Mouse (Mus musculus) midbrain, embryonic 13.5 days (tissue): ENCODE measurements at regions not wholly inside any gene's neighbourhood (a gene's known extent, or its start where the extent isn't known, plus 50 kb on each side); places are given as distances from the start of the nearest gene placed in this dataset.
A peak's percentile ranks its signal among the peaks of the same experiment; 100 is the strongest.
"Not testable (repeated sequence)": the region's sequence is repeated elsewhere in the genome, so short reads cannot be mapped to it uniquely, and the experiment has no call there.

ENCODE experiments used
- ATAC-seq: fragments of 200-750 bp; cut with Nextera tagmentation; 2 replicates; pipeline ENCODE4 v1.8.0; 2017; ENCODE audit warnings: mild to moderate bottlenecking, moderate TSS enrichment, moderate library complexity
- H3K27ac ChIP-seq: fragments of 300-500 bp; sonication (generic); 2 replicates; pipeline ENCODE4 v1.5.1; 2015; ENCODE audit warnings: inconsistent platforms, mild to moderate bottlenecking, moderate library complexity
- H3K27me3 ChIP-seq: fragments of 300-500 bp; sonication (generic); 2 replicates; pipeline ENCODE4 v1.6.1; 2015; ENCODE audit warnings: mild to moderate bottlenecking, inconsistent platforms
- H3K36me3 ChIP-seq: fragments of 300-500 bp; sonication (generic); 2 replicates; pipeline ENCODE4 v1.6.1; 2015; ENCODE audit warnings: mild to moderate bottlenecking, inconsistent platforms
- H3K4me1 ChIP-seq: fragments of 300-500 bp; sonication (generic); replicated peaks from 2 replicates; pipeline ENCODE4 v1.6.1; 2015; ENCODE audit warnings: inconsistent platforms
- H3K4me2 ChIP-seq: fragments of 300-500 bp; sonication (generic); replicated peaks from 2 replicates; pipeline ENCODE4 v1.6.1; 2015; ENCODE audit warnings: moderate library complexity, mild to moderate bottlenecking, inconsistent platforms
- H3K4me3 ChIP-seq: fragments of 300-500 bp; sonication (generic); replicated peaks from 2 replicates; pipeline ENCODE4 v1.5.1; 2015; ENCODE audit warnings: mild to moderate bottlenecking, inconsistent platforms
- H3K9ac ChIP-seq: fragments of 300-500 bp; sonication (generic); replicated peaks from 2 replicates; pipeline ENCODE4 v1.6.1; 2015; ENCODE audit warnings: mild to moderate bottlenecking, inconsistent platforms
- H3K9me3 ChIP-seq: fragments of 300-500 bp; sonication (generic); 2 replicates; pipeline ENCODE4 v1.6.1; 2016; ENCODE audit warnings: mild to moderate bottlenecking, inconsistent platforms
- WGBS: fragments of 180-500 bp; shearing (Covaris S2); methylation state at CpG from one replicate; pipeline ENCODE4 v1.1.7; 2015; 5-methylcytosine and 5-hydroxymethylcytosine counted together

DNA sequence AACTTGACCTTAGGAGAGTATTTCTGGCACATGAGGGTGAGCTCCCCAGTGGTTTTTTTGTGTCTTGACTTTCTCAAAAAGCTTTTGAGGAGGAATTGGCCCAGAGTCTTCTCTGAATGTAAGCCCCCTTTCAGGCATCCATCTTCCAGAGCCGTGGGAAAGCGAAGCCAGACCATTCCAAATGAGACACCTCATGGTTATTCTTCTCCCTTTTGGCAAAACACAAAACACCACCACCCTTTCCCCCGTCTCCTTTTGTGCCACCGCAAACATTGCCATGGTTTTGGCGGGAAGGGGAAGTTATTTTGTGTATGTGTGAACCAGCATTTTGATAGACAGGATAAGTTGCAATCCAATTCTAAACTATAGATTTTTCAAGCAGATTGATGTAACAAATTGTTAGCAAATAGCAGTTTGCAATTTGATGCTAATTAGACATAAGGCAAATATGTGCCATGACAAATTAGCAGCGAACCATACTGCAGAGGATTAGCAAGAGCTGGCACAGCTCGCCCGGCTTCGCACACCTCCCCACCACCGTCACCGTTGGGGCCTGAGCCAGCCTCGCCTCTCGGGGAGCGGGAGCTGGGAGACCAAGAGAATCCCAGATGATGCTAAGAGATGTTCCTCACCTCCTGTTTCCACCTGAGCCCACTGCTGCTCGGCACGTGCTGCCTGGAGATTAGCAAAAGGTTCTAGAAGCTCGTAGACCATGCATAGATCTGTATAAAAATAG lies 404.9 kb upstream of the Zfp507 start:
- H3K4me1 ChIP-seq: no peaks in the 10 kb centered on the region
- no peaks in the 10 kb centered on the region for H3K9me3 ChIP-seq
- H3K36me3 ChIP-seq: no peaks in the 10 kb centered on the region
- WGBS: 75% methylated on average over 17 of the region's 17 CpGs
- no peak overlapping the region for H3K27ac ChIP-seq
- no peak overlapping the region for H3K9ac ChIP-seq
- H3K4me3 ChIP-seq: no peak overlapping the region
- no peaks in the 10 kb centered on the region for H3K27me3 ChIP-seq
- no peak overlapping the region for H3K4me2 ChIP-seq
- ATAC-seq: no peak

DNA sequence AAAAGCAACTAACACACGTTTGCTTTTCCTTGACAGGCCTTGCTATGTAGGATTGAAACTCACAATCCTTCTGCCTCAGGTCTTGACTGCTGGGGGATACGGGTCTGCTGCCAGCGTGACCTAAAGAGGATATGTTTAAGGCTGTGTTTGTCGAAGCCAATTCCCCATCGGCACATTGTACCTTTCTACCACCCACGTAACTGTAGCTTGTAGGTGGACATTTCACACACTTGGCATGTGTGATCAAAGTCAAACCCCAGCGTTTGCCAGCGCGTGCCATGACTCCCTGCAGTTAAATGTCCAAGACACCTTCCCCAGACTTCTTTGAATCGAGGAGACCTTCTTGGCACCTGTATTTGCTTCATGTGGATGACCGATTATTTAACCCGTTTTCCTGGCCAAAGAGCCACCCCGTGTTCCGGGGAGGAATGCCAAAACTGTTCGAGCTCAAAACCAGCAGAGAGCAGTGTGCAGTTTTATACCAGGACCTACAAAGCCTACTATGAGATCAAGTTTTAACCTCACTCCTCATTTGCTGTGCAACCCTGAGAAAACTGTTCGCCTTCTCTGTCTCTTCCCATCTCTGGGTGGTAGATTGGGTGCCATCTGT lies 395.4 kb upstream of the Zfp507 start:
- Histone ChIP-seq H3K9ac (no peak overlapping the region), H3K4me2 (no peak overlapping the region), H3K27ac (no peak overlapping the region), H3K27me3 (no peaks in the 10 kb centered on the region), H3K36me3 (no peaks in the 10 kb centered on the region), H3K4me3 (no peak overlapping the region), H3K4me1 (no peaks in the 10 kb centered on the region), H3K9me3 (no peaks in the 10 kb centered on the region)
- 91% methylated on average over 16 of the region's 16 CpGs for WGBS
- ATAC-seq: no peak

- 0 out of 2 replicates have a peak, but pooled peaks have one; percentile 27 for ATAC-seq
- Histone ChIP-seq H3K4me3 (no peak overlapping the region), H3K27me3 (no peaks in the 10 kb centered on the region), H3K9me3 (no peaks in the 10 kb centered on the region), H3K36me3 (no peaks in the 10 kb centered on the region), H3K4me1 (no peaks in the 10 kb centered on the region), H3K27ac (no peak overlapping the region), H3K4me2 (no peak overlapping the region), H3K9ac (no peak overlapping the region)
- WGBS: 75% methylated on average over 18 of the region's 18 CpGs
Measured at GRCm38 (mm10) chr7:36196154-36196720, 393.4 kb upstream of the Zfp507 start.

DNA sequence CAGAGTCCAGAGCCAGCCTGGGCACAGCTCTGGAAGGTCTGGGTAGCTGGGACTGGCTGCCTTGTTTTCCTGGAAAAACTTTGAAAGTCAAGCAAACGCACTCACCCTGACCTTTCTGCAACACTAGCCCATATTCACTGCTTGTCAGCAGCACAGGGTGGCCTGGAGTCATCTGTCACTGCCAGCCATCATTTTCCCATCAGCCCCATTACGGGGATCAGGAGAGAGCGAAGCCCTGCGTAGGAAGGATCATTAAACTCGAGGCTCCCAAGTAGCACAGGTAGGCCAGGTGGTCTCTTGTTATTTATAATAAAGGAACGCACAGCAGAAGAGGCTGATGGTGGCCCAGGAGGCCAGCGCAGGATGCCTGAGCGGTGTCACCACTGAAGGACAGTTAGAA lies 389.8 kb upstream of the Zfp507 start:
- 83% methylated on average over 8 of the region's 8 CpGs for WGBS

GRCm38 (mm10) chr7:36177947-36178346 lies 375.1 kb upstream of the Zfp507 start:
- Histone ChIP-seq H3K9me3 (no peaks in the 10 kb centered on the region), H3K27me3 (no peaks in the 10 kb centered on the region), H3K4me3 (no peak overlapping the region), H3K27ac (no peak overlapping the region), H3K4me2 (no peak overlapping the region), H3K9ac (no peak overlapping the region), H3K36me3 (no peaks in the 10 kb centered on the region), H3K4me1 (no peaks in the 10 kb centered on the region)
- 77% methylated on average over 7 of the region's 7 CpGs for WGBS
- no peak for ATAC-seq

More for the DNA sequence above, 389.8 kb upstream of the Zfp507 start:
- no peak overlapping the region for H3K4me2 ChIP-seq
- H3K4me3 ChIP-seq: no peak overlapping the region
- H3K4me1 ChIP-seq: 0 out of 2 replicates have a peak, but pooled peaks cover 4% of the 10 kb centered on the region
- H3K9ac ChIP-seq: no peak overlapping the region
- no peaks in the 10 kb centered on the region for H3K27me3 ChIP-seq
- ATAC-seq: no peak
- H3K9me3 ChIP-seq: no peaks in the 10 kb centered on the region
- no peaks in the 10 kb centered on the region for H3K36me3 ChIP-seq
- no peak overlapping the region for H3K27ac ChIP-seq

DNA sequence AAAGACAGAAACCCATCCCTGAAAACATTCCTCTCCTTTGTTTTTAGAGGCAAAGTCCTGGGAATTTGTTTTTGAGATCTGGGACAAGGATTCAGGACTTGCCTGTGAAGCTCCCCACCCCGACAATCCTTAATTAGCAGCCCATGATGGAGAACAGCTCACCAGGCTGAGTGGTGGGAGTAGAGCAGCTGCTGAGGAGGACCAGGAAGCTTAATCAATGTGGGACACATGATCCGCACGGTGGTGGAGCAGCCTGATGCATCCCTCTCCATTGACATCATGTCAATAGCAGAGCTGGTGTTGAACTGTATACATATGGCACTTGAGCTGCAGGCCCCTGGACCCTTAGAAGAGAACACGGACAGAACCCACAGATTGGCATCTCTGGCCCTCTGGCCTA lies 372.5 kb upstream of the Zfp507 start:
- no peak for ATAC-seq
- H3K4me1 ChIP-seq: no peaks in the 10 kb centered on the region
- no peaks in the 10 kb centered on the region for H3K36me3 ChIP-seq
- no peaks in the 10 kb centered on the region for H3K27me3 ChIP-seq
- H3K9ac ChIP-seq: no peak overlapping the region
- 0 out of 2 replicates have a peak, but pooled peaks cover 3% of the 10 kb centered on the region for H3K9me3 ChIP-seq
- H3K4me2 ChIP-seq: no peak overlapping the region
- 90% methylated on average over 4 of the region's 4 CpGs for WGBS
- no peak overlapping the region for H3K4me3 ChIP-seq
- no peak overlapping the region for H3K27ac ChIP-seq

- H3K4me1 ChIP-seq, H3K4me3 ChIP-seq, H3K9ac ChIP-seq, H3K4me2 ChIP-seq, H3K27me3 ChIP-seq, H3K27ac ChIP-seq, ATAC-seq, H3K9me3 ChIP-seq, H3K36me3 ChIP-seq: not testable (repeated sequence)
- WGBS: 58% methylated on average over 2 of the region's 2 CpGs
Measured at GRCm38 (mm10) chr7:36172511-36172910, 369.7 kb upstream of the Zfp507 start.

DNA sequence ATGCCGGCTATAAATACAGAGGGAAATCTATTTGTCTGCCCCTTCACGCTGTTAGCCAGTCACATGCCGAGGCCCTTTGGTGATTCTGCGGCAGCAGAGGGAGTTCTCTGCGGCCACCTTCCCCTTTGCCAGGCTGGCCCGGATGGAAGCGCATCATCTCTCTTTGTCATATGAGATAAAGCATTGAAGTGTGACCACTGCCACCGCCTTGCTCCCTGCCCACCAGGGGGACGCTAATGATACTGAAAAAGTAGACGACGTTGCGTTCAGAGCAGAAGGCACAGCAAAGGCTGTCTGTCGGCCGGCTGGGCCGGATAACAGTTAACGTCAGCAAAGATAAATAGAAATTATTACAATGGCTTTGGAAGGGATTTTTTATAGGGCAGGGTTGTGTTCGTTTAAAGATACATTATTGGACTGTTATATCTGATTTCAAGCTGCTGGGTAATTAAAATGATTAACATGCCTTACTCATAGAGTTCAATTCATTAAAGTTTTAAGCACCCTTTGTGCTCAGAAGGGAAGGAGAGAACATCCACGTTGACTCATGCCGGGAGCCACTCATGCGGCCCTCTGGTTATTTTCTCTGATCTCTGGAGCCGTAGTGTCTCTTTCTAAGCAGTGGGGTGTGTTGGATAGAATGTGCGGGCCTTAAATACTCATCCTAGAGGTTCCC lies 354.6 kb upstream of the Zfp507 start:
- 47% methylated on average over 22 of the region's 22 CpGs for WGBS
- H3K4me3 ChIP-seq: no peak overlapping the region
- peaks cover 6% of the 10 kb centered on the region for H3K4me1 ChIP-seq
- no peaks in the 10 kb centered on the region for H3K27me3 ChIP-seq
- H3K9ac ChIP-seq: no peak overlapping the region
- ATAC-seq: peak; percentile 60; the same call in 1 of the 2 replicates
- H3K9me3 ChIP-seq: no peaks in the 10 kb centered on the region
- no peak overlapping the region for H3K27ac ChIP-seq
- H3K36me3 ChIP-seq: no peaks in the 10 kb centered on the region
- H3K4me2 ChIP-seq: no peak overlapping the region

DNA sequence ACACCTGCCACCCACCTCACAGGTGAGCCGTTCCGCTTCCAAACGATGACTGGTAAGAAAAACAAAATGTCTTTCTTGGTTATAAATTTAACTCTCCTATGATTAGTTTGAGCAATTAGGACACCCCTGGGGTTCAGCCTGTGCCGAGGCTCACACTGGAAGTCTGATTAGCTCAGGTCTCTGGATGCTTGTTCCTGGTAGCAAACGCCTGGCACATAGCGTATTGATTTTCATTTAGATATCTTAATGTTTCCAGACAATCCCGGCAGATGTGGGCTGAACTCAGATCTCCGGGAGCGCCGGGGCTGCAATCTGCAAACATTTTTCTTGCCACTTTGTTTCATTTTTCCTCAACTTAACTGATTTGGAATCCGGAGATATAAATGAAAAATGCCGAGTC lies 353.8 kb upstream of the Zfp507 start:
- Histone ChIP-seq H3K4me1 (peaks cover 6% of the 10 kb centered on the region), H3K27ac (no peak overlapping the region), H3K4me2 (no peak overlapping the region), H3K4me3 (no peak overlapping the region), H3K9ac (no peak overlapping the region), H3K36me3 (no peaks in the 10 kb centered on the region), H3K9me3 (no peaks in the 10 kb centered on the region), H3K27me3 (no peaks in the 10 kb centered on the region)
- WGBS: 81% methylated on average over 12 of the region's 12 CpGs
- ATAC-seq: no peak

DNA sequence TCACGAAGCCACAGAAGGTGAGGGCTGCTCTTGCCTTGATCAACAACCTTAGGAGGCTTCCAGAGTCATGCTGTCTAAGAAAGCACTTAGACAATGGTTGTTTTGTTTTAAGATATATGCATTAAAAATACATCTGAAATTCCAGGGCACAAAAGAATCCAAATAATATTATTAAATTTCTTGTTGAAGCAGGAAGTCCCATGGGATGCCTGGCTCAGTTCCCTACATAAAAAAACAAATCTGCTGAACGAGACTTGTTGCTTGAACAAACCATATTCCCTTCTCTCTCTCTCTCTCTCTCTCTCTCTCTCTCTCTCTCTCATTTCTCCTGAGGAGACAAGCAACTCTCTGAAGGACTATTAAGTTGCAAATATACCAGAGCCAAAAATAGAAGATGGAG lies 352.8 kb upstream of the Zfp507 start:
- H3K4me2 ChIP-seq: no peak overlapping the region
- WGBS: 65% methylated on average over 2 of the region's 2 CpGs

DNA sequence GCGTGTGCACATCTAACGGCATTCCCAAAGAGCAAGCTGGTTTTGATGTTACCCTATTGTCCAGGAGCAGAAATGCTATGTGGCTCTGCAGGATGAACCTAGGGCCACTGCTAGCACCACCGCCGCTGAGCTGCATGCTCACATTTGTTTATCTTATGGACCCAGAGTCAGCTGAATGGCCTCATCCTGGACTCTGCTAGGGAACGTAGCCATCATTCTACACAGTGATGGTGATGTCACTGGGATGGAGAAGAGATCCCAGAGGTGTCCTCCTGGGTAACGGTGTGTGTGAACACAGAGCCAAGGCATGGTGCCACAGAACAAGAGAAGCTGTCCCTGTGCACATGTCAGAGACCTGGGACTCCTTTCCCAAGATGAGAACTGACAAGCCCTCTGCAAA lies 352.4 kb upstream of the Zfp507 start:
- 90% methylated on average over 6 of the region's 6 CpGs for WGBS
- no peak for ATAC-seq
- no peaks in the 10 kb centered on the region for H3K27me3 ChIP-seq

More for the DNA sequence above, 352.8 kb upstream of the Zfp507 start:
- Histone ChIP-seq H3K27ac (no peak overlapping the region), H3K9ac (no peak overlapping the region), H3K4me1 (peaks cover 13% of the 10 kb centered on the region), H3K4me3 (no peak overlapping the region), H3K27me3 (no peaks in the 10 kb centered on the region), H3K9me3 (no peaks in the 10 kb centered on the region), H3K36me3 (no peaks in the 10 kb centered on the region)
- ATAC-seq: no peak

GRCm38 (mm10) chr7:36150871-36151560 lies 348.2 kb upstream of the Zfp507 start:
- no peak for ATAC-seq
- Histone ChIP-seq H3K4me2 (no peak overlapping the region), H3K9ac (no peak overlapping the region), H3K27me3 (no peaks in the 10 kb centered on the region), H3K27ac (no peak overlapping the region), H3K4me3 (no peak overlapping the region), H3K4me1 (peaks cover 7% of the 10 kb centered on the region), H3K36me3 (no peaks in the 10 kb centered on the region), H3K9me3 (no peaks in the 10 kb centered on the region)
- WGBS: 49% methylated on average over 12 of the region's 12 CpGs

More for the DNA sequence above, 352.4 kb upstream of the Zfp507 start:
- Histone ChIP-seq H3K4me1 (peaks cover 13% of the 10 kb centered on the region), H3K27ac (no peak overlapping the region), H3K9ac (no peak overlapping the region), H3K4me3 (no peak overlapping the region), H3K4me2 (no peak overlapping the region), H3K9me3 (no peaks in the 10 kb centered on the region), H3K36me3 (no peaks in the 10 kb centered on the region)
